Mouse (Mus musculus) limb, embryonic 11.5 days (tissue): ENCODE data around the gene Fry. TPM values are rescaled to one million over a fixed set of nuclear protein-coding genes. Genes with fewer than 3 reads are reported as not detected.

Experiments
- ATAC-seq: fragments of 200-750 bp; cut with Nextera tagmentation; 2 replicates; pipeline ENCODE4 v1.8.0; 2017; ENCODE audit warnings: low read depth; ENCODE audit not compliant: insufficient number of reproducible peaks, low FRiP score, low TSS enrichment
- DNase-seq: peaks from one replicate; pipeline ENCODE4 v3.0.0-alpha.2; 2015; ENCODE audit warnings: low spot score
- H3K27ac ChIP-seq: fragments of 300-500 bp; sonication (generic); replicated peaks from 2 replicates; pipeline ENCODE4 v1.5.1; 2014; ENCODE audit warnings: low read depth, mild to moderate bottlenecking, low read length
- H3K27me3 ChIP-seq: fragments of 300-500 bp; sonication (generic); 2 replicates; pipeline ENCODE4 v1.6.1; 2014; ENCODE audit warnings: mild to moderate bottlenecking, low read length, mixed read lengths; ENCODE audit not compliant: control insufficient read depth, insufficient read depth
- H3K36me3 ChIP-seq: fragments of 300-500 bp; sonication (generic); 2 replicates; pipeline ENCODE4 v1.6.1; 2014; ENCODE audit warnings: mild to moderate bottlenecking, low read length, moderate library complexity, mixed read lengths; ENCODE audit not compliant: control insufficient read depth, insufficient read depth
- H3K4me1 ChIP-seq: fragments of 300-500 bp; sonication (generic); 2 replicates; pipeline ENCODE4 v1.6.1; 2014; ENCODE audit warnings: low read length, mixed read lengths; ENCODE audit not compliant: control insufficient read depth, insufficient read depth
- H3K4me2 ChIP-seq: fragments of 300-500 bp; sonication (generic); 2 replicates; pipeline ENCODE4 v1.6.1; 2014; ENCODE audit warnings: low read depth, mild to moderate bottlenecking, moderate library complexity; ENCODE audit not compliant: severe bottlenecking
- H3K4me3 ChIP-seq: fragments of 300-500 bp; sonication (generic); 2 replicates; pipeline ENCODE4 v1.5.1; 2014; ENCODE audit warnings: low read depth, low read length
- H3K9ac ChIP-seq: fragments of 300-500 bp; sonication (generic); 2 replicates; pipeline ENCODE4 v1.6.1; 2014; ENCODE audit warnings: mild to moderate bottlenecking, low read length
- H3K9me3 ChIP-seq: fragments of 300-500 bp; sonication (generic); 2 replicates; pipeline ENCODE4 v1.6.1; 2016; ENCODE audit warnings: low read length; ENCODE audit not compliant: control insufficient read depth
- WGBS: fragments of 180-500 bp; shearing (Covaris S2); extraction: QIAGEN DNeasy Blood & Tissue Kit; methylation state at CpG from one replicate; pipeline ENCODE4 v1.1.7; 2014; 5-methylcytosine and 5-hydroxymethylcytosine counted together
- polyA plus RNA-seq: library from polyadenylated mRNA; unstranded; fragments of >200 nt; fragmentation: Nextera tagmentation; extraction: Ambion mirVana; gene quantifications from 2 replicates; pipeline ENCODE4 v1.2.1, GENCODE M21; 2014

The Fry gene
- polyA plus RNA-seq, 1 experiment from 2014 or later = 5.2 TPM

GRCm38 (mm10) chr5:150223546-150224239 lies 105.2 kb downstream of the Fry start:
- Histone ChIP-seq H3K9me3 (no peaks in the 10 kb centered on the region), H3K4me2 (no peak overlapping the region), H3K4me1 (0 out of 2 replicates have a peak, but pooled peaks cover 2% of the 10 kb centered on the region), H3K27me3 (no peaks in the 10 kb centered on the region), H3K4me3 (no peak overlapping the region), H3K9ac (no peak overlapping the region), H3K27ac (no peak overlapping the region), H3K36me3 (no peaks in the 10 kb centered on the region)
- no peak for ATAC-seq
- DNase-seq = no peak
- WGBS = 93% methylated on average over 10 of the region's 10 CpGs

- 69% methylated on average over 5 of the region's 5 CpGs for WGBS
- H3K27me3 ChIP-seq = no peaks in the 10 kb centered on the region
These were observed 110.6 kb downstream of the Fry start for GRCm38 (mm10) chr5:150229086-150229485.

GRCm38 (mm10) chr5:150229776-150230175 lies 111.3 kb downstream of the Fry start:
- no peak overlapping the region for H3K4me2 ChIP-seq
- 89% methylated on average over 4 of the region's 4 CpGs for WGBS
- no peaks in the 10 kb centered on the region for H3K27me3 ChIP-seq
- H3K9me3 ChIP-seq = no peaks in the 10 kb centered on the region
- H3K4me1 ChIP-seq = no peaks in the 10 kb centered on the region
- DNase-seq = no peak
- no peak overlapping the region for H3K4me3 ChIP-seq
- no peak for ATAC-seq
- no peaks in the 10 kb centered on the region for H3K36me3 ChIP-seq
- H3K27ac ChIP-seq = no peak overlapping the region
- H3K9ac ChIP-seq = no peak overlapping the region

More at GRCm38 (mm10) chr5:150229086-150229485, 110.6 kb downstream of the Fry start:
- Histone ChIP-seq H3K9ac (no peak overlapping the region), H3K9me3 (no peaks in the 10 kb centered on the region), H3K36me3 (no peaks in the 10 kb centered on the region), H3K27ac (no peak overlapping the region), H3K4me3 (no peak overlapping the region), H3K4me1 (no peaks in the 10 kb centered on the region), H3K4me2 (no peak overlapping the region)
- ATAC-seq (no peak), DNase-seq (no peak)

- Histone ChIP-seq H3K4me1 (no peaks in the 10 kb centered on the region), H3K9ac (no peak overlapping the region), H3K9me3 (no peaks in the 10 kb centered on the region), H3K27ac (no peak overlapping the region), H3K4me2 (no peak overlapping the region), H3K36me3 (no peaks in the 10 kb centered on the region), H3K27me3 (no peaks in the 10 kb centered on the region), H3K4me3 (no peak overlapping the region)
- ATAC-seq = peak; percentile 58
- DNase-seq = peak; percentile 60
- WGBS = 39% methylated on average over 16 of the region's 21 CpGs
These were observed 114.0 kb downstream of the Fry start for GRCm38 (mm10) chr5:150232159-150233150.

- 59% methylated on average over 17 of the region's 17 CpGs for WGBS
- H3K9me3 ChIP-seq = no peaks in the 10 kb centered on the region
- H3K27ac ChIP-seq = no peak overlapping the region
- no peaks in the 10 kb centered on the region for H3K27me3 ChIP-seq
- DNase-seq (peak; percentile 68), ATAC-seq (no peak)
- H3K4me2 ChIP-seq = no peak overlapping the region
- H3K4me1 ChIP-seq = no peaks in the 10 kb centered on the region
- no peak overlapping the region for H3K4me3 ChIP-seq
- no peak overlapping the region for H3K9ac ChIP-seq
- H3K36me3 ChIP-seq = no peaks in the 10 kb centered on the region
These were observed 114.9 kb downstream of the Fry start for GRCm38 (mm10) chr5:150233154-150233886.

GRCm38 (mm10) chr5:150235931-150236330 lies 117.5 kb downstream of the Fry start:
- H3K4me2 ChIP-seq = no peak overlapping the region
- H3K27ac ChIP-seq = no peak overlapping the region
- no peaks in the 10 kb centered on the region for H3K36me3 ChIP-seq
- no peak overlapping the region for H3K4me3 ChIP-seq
- 94% methylated on average over 5 of the region's 5 CpGs for WGBS
- H3K9ac ChIP-seq = no peak overlapping the region
- ATAC-seq = no peak
- no peak for DNase-seq
- no peaks in the 10 kb centered on the region for H3K27me3 ChIP-seq
- no peaks in the 10 kb centered on the region for H3K4me1 ChIP-seq
- no peaks in the 10 kb centered on the region for H3K9me3 ChIP-seq

- Histone ChIP-seq H3K27ac (no peak overlapping the region), H3K4me1 (no peaks in the 10 kb centered on the region), H3K9ac (no peak overlapping the region), H3K9me3 (no peaks in the 10 kb centered on the region), H3K36me3 (no peaks in the 10 kb centered on the region), H3K4me3 (no peak overlapping the region), H3K4me2 (no peak overlapping the region), H3K27me3 (no peaks in the 10 kb centered on the region)
- ATAC-seq (no peak), DNase-seq (no peak)
These were observed 118.2 kb downstream of the Fry start for GRCm38 (mm10) chr5:150236597-150236996.

GRCm38 (mm10) chr5:150241638-150242037 lies 123.2 kb downstream of the Fry start:
- WGBS = 98% methylated on average over 9 of the region's 9 CpGs
- H3K9me3 ChIP-seq = no peaks in the 10 kb centered on the region
- H3K27me3 ChIP-seq = no peaks in the 10 kb centered on the region
- no peak overlapping the region for H3K27ac ChIP-seq
- no peaks in the 10 kb centered on the region for H3K36me3 ChIP-seq
- H3K4me3 ChIP-seq = no peak overlapping the region
- ATAC-seq (no peak), DNase-seq (no peak)
- H3K4me2 ChIP-seq = no peak overlapping the region
- no peaks in the 10 kb centered on the region for H3K4me1 ChIP-seq
- no peak overlapping the region for H3K9ac ChIP-seq
